Mouse (Mus musculus) adrenal gland, postnatal 25 days (tissue): ENCODE measurements around the gene Ccl27b. TPM values are rescaled to one million over a fixed set of nuclear protein-coding genes. Genes with fewer than 3 reads are reported as not detected.
"Not testable (repeated sequence)": the region's sequence is repeated elsewhere in the genome, so short reads cannot be mapped to it uniquely, and the experiment has no call there.

Experiments
- DNase-seq: peaks from one replicate; pipeline ENCODE4 v3.0.0; 2021; ENCODE audit warnings: mixed read lengths
- long read RNA-seq: library from polyadenylated mRNA; stranded (forward); transcript quantifications from one replicate; pipeline ENCODE4 v2.0.0, GENCODE M21; 2021
- total RNA-seq: library from RNA; stranded (reverse); gene quantifications from 2 replicates; pipeline ENCODE4 v1.2.3, GENCODE M21; 2021

Gene Ccl27b
- 20.7 TPM in 1 of 2 replicates, not detected in the other for total RNA-seq
- long read RNA-seq, transcript Ccl27b-201 (3 exons, 425 nt): major isoform, 6 of 6 reads
- long read RNA-seq, partial matches to known transcripts: 0 of 6 reads
- long read RNA-seq, other reads (novel, unspliced or antisense): 0 of 6 reads

GRCm38 (mm10) chr4:42654951-42655350, at the start of gene Ccl27b:
Gene Ccl27b (plus strand): TSS chr4:42655251.
- not testable (repeated sequence) for DNase-seq

GRCm38 (mm10) chr4:42611895-42612294, 43.2 kb upstream of the Ccl27b start, which contains the start of gene Gm10591:
Gene Gm10591 (plus strand): TSS chr4:42612195.
- not testable (repeated sequence) for DNase-seq

DNA sequence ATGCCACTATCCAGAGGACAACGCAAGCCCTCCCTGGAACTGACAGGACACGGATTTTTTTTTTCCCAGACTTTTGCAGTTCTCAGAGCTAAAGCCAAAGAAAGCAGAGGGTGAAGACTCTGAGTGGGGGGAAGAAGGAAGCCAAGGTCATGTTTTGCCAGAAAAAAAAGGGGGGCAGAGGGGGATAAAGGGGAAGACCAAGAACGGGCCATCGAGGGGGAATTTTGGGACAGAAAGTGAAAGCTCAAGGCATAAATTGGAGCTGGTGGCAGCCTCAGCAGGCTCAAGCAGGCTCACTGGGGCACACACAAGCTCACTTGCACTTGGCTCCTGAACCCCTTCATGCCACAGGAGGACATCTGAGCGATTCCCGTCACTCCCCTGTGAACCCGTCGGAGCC, 25.6 kb upstream of the Ccl27b start, which contains the start of gene Gm2564:
Gene Gm2564, plus strand, starts transcription at position 301 of the 400 bp plus-strand sequence.
- not testable (repeated sequence) for DNase-seq

- DNase-seq: not testable (repeated sequence)
Observed at GRCm38 (mm10) chr4:42661793-42662192, 6.7 kb downstream of the Ccl27b start, which contains the start of gene Il11ra2. Gene Il11ra2 (minus strand): TSS chr4:42661893.

DNA sequence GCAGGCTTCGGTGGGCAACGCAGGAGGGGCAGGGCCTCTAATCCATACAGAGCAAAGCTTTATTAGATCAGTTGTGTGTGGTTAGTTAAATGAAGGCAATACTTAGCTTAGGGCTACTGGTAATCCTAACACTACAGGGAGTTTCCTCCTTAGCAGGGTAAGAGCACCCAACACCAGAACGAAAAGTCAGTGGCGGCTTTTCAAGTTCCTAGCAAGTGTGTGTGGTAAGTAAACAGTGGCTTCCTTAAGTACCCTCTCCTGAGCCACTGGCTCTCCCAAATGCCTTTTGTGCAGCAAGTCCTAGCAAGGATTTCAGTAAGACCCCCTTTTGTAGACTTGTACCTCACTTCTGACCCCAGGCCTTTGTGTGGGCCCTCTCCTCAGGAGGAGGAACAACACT, 20.4 kb downstream of the Ccl27b start:
- not testable (repeated sequence) for DNase-seq

GRCm38 (mm10) chr4:42679365-42679764, 24.3 kb downstream of the Ccl27b start:
- DNase-seq: not testable (repeated sequence)

DNA sequence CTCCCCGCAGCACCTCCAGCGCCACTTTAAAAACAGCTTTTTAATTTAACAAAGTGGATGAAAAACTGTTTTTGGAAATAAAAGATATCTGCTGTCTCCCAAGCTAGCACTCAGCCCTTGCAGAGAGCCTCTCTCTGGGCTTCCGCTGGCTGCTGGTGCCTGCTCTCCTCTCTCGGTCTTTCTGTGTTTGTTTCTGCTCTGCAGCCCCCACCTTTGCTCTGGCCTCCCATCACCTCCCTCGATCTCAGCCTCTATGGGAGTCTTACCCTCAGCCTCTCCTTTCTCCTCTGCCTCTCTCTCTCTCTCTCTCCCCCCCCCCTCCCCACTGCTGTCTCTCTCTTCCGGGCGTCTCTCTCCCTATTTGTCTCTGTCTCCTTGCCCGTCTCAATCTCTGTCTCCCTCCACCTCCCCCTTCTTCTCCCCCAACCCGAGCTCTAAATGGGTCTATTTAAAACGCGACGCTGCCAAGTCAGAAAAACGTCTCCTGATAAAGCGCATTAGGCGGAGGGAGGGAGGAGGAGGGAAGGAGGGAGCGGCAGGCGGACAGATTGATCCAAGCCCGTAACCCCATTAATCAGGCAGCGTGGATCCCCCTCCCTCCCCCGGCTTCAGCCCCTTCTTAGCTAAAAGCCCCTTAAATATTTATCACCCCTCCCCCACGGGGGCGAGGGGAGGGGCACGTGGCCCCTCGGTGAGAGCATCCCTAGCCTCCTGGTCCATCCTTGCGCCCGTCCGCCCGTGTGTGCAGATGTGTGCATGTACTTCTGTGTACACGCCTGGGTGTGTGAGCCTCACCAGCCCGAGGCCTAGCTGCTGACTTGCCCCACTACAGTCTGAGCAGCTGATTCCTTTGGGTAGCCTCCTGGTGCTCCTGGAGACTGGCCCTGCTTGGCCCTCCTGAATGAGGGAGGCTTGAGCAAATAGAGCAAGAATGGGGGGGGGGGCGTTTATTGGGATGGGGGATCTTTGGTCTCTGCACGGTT, 25.6 kb downstream of the Ccl27b start:
- DNase-seq: not testable (repeated sequence)

GRCm38 (mm10) chr4:42681473-42682182, 26.6 kb downstream of the Ccl27b start:
- DNase-seq: not testable (repeated sequence)

DNA sequence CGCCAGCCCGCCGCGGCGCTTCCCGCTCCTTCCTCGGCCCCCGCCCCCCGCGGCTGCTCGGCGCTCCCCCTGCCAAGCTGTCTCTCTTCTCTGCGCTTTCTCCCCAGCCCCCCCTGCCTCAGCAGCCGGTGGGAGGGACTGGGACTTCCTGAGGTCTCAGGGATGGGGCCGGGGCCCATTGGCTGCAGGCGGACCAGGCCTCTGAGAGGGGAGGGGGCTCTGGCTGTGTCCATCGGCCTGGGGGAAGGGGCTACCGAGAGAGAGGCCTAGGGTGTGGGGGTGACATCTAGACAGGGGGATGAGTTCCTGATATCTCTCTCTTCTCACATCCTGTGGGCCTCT, 27.1 kb downstream of the Ccl27b start:
- DNase-seq: not testable (repeated sequence)

Other genes starting within 250 kb of the Ccl27b start
- gene Gm21586, start 215.9 kb upstream of the Ccl27b start, total RNA-seq: not detected in 2 replicates
- 0.70 TPM in 1 of 2 replicates, not detected in the other for gene Gm2163, start 188.5 kb upstream of the Ccl27b start, total RNA-seq
- not detected in 2 replicates for gene Fam205a2, start 127.1 kb upstream of the Ccl27b start, total RNA-seq
- not detected in 2 replicates for gene Gm10591, start 43.1 kb upstream of the Ccl27b start, total RNA-seq
- 3.7 and 4.2 TPM in 2 replicates for gene Gm2564, start 25.5 kb upstream of the Ccl27b start, total RNA-seq
- not detected in 2 replicates for gene Il11ra2, start 6.6 kb downstream of the Ccl27b start, total RNA-seq
- not detected in 2 replicates for gene 4930578G10Rik, start 80.3 kb downstream of the Ccl27b start, total RNA-seq
- 1.1 and 2.3 TPM in 2 replicates for gene Ccl19, start 101.3 kb downstream of the Ccl27b start, total RNA-seq
- 0.76 and 3.9 TPM in 2 replicates for gene Ccl21a, start 118.7 kb downstream of the Ccl27b start, total RNA-seq
- not detected in 2 replicates for gene Fam205a1, start 198.6 kb downstream of the Ccl27b start, total RNA-seq
- 0.18 TPM in 1 of 2 replicates, not detected in the other for gene Gm12394, start 201.5 kb downstream of the Ccl27b start, total RNA-seq
- gene Fam205c, start 219.0 kb downstream of the Ccl27b start, total RNA-seq: not detected in 2 replicates